Mouse (Mus musculus) thymus, postnatal 36 days (tissue): ENCODE measurements around the gene Shcbp1.
"Not testable (repeated sequence)": the region's sequence is repeated elsewhere in the genome, so short reads cannot be mapped to it uniquely, and the experiment has no call there.

Source experiments
- DNase-seq, 2 experiments: peaks; one replicate each; pipeline ENCODE4 v3.0.0; 2022; ENCODE audit warnings: mixed read lengths in 2 of 2

Gene Shcbp1

GRCm38 (mm10) chr8:4779254-4780055 is at the start of gene Shcbp1:
Gene Shcbp1 (minus strand): TSS chr8:4779567.
- peak; percentile 84 for DNase-seq

- DNase-seq: no peak
Measured at GRCm38 (mm10) chr8:4808831-4809230, 29.5 kb upstream of the Shcbp1 start.

- DNase-seq: peak; percentile 7 to 26
Measured at GRCm38 (mm10) chr8:4800524-4801122, 21.3 kb upstream of the Shcbp1 start.

- peak in 1 of 2 experiments; percentile 1 for DNase-seq
Measured at GRCm38 (mm10) chr8:4778266-4778665, 1.1 kb downstream of the Shcbp1 start.

GRCm38 (mm10) chr8:4764751-4765150 is 14.6 kb downstream of the Shcbp1 start:
- DNase-seq: no peak

GRCm38 (mm10) chr8:4753048-4753447 is 26.3 kb downstream of the Shcbp1 start:
- DNase-seq: no peak

- no peak for DNase-seq
Measured at GRCm38 (mm10) chr8:4730942-4731341, 48.4 kb downstream of the Shcbp1 start.

GRCm38 (mm10) chr8:4715546-4715945 is 63.8 kb downstream of the Shcbp1 start:
- DNase-seq: no peak

GRCm38 (mm10) chr8:4708346-4708745 is 71.0 kb downstream of the Shcbp1 start:
- DNase-seq: not testable (repeated sequence)

GRCm38 (mm10) chr8:4707916-4708315 is 71.5 kb downstream of the Shcbp1 start:
- DNase-seq: not testable (repeated sequence)

GRCm38 (mm10) chr8:4691634-4692033 is 87.7 kb downstream of the Shcbp1 start:
- no peak for DNase-seq
